Mouse (Mus musculus) midbrain, embryonic 13.5 days (tissue): Measurements from ENCODE around the gene Gpr88. TPM values are rescaled to one million over a fixed set of nuclear protein-coding genes. Genes with fewer than 3 reads are reported as not detected.

Source experiments
- ATAC-seq: fragments of 200-750 bp; cut with Nextera tagmentation; 2 replicates; pipeline ENCODE4 v1.8.0; 2017; ENCODE audit warnings: mild to moderate bottlenecking, moderate TSS enrichment, moderate library complexity
- H3K27ac ChIP-seq: fragments of 300-500 bp; sonication (generic); 2 replicates; pipeline ENCODE4 v1.5.1; 2015; ENCODE audit warnings: inconsistent platforms, mild to moderate bottlenecking, moderate library complexity
- H3K27me3 ChIP-seq: fragments of 300-500 bp; sonication (generic); 2 replicates; pipeline ENCODE4 v1.6.1; 2015; ENCODE audit warnings: mild to moderate bottlenecking, inconsistent platforms
- H3K36me3 ChIP-seq: fragments of 300-500 bp; sonication (generic); 2 replicates; pipeline ENCODE4 v1.6.1; 2015; ENCODE audit warnings: mild to moderate bottlenecking, inconsistent platforms
- H3K4me1 ChIP-seq: fragments of 300-500 bp; sonication (generic); replicated peaks from 2 replicates; pipeline ENCODE4 v1.6.1; 2015; ENCODE audit warnings: inconsistent platforms
- H3K4me2 ChIP-seq: fragments of 300-500 bp; sonication (generic); replicated peaks from 2 replicates; pipeline ENCODE4 v1.6.1; 2015; ENCODE audit warnings: moderate library complexity, mild to moderate bottlenecking, inconsistent platforms
- H3K4me3 ChIP-seq: fragments of 300-500 bp; sonication (generic); replicated peaks from 2 replicates; pipeline ENCODE4 v1.5.1; 2015; ENCODE audit warnings: mild to moderate bottlenecking, inconsistent platforms
- H3K9ac ChIP-seq: fragments of 300-500 bp; sonication (generic); replicated peaks from 2 replicates; pipeline ENCODE4 v1.6.1; 2015; ENCODE audit warnings: mild to moderate bottlenecking, inconsistent platforms
- H3K9me3 ChIP-seq: fragments of 300-500 bp; sonication (generic); 2 replicates; pipeline ENCODE4 v1.6.1; 2016; ENCODE audit warnings: mild to moderate bottlenecking, inconsistent platforms
- WGBS: fragments of 180-500 bp; shearing (Covaris S2); methylation state at CpG from one replicate; pipeline ENCODE4 v1.1.7; 2015; 5-methylcytosine and 5-hydroxymethylcytosine counted together
- polyA plus RNA-seq: library from polyadenylated mRNA; unstranded; fragments of >200 nt; fragmentation: Nextera tagmentation; extraction: Ambion mirVana; gene quantifications from 2 replicates; pipeline ENCODE4 v1.2.1, GENCODE M21; 2015

Gpr88 gene
- 1.5 and 1.7 TPM in 2 replicates for polyA plus RNA-seq

GRCm38 (mm10) chr3:116253077-116253531, at the start of gene Gpr88:
TSS of gene Gpr88 (minus strand) at chr3:116253503.
- Histone ChIP-seq H3K36me3 (no peaks in the 10 kb centered on the region), H3K27me3 (peaks cover 64% of the 10 kb centered on the region), H3K27ac (no peak within 1 kb of the TSS; the same call in 1 of the 2 replicates), H3K9ac (peak within 1 kb of the TSS; percentile 67), H3K4me1 (peaks cover 25% of the 10 kb centered on the region), H3K9me3 (no peaks in the 10 kb centered on the region), H3K4me3 (peak within 1 kb of the TSS; percentile 64), H3K4me2 (peak within 1 kb of the TSS; percentile 100)
- peak; percentile 24; the same call in 1 of the 2 replicates for ATAC-seq
- WGBS = 2% methylated on average over 9 of the region's 9 CpGs

GRCm38 (mm10) chr3:116302581-116302980, 49.3 kb upstream of the Gpr88 start:
- H3K4me1 ChIP-seq = no peaks in the 10 kb centered on the region
- 95% methylated on average over 7 of the region's 7 CpGs for WGBS
- no peak overlapping the region for H3K4me3 ChIP-seq
- peaks cover 7% of the 10 kb centered on the region; the same call in 1 of the 2 replicates for H3K36me3 ChIP-seq
- no peak for ATAC-seq
- no peaks in the 10 kb centered on the region for H3K27me3 ChIP-seq
- no peak overlapping the region for H3K27ac ChIP-seq
- no peak overlapping the region for H3K4me2 ChIP-seq
- H3K9ac ChIP-seq = no peak overlapping the region
- no peaks in the 10 kb centered on the region for H3K9me3 ChIP-seq

DNA sequence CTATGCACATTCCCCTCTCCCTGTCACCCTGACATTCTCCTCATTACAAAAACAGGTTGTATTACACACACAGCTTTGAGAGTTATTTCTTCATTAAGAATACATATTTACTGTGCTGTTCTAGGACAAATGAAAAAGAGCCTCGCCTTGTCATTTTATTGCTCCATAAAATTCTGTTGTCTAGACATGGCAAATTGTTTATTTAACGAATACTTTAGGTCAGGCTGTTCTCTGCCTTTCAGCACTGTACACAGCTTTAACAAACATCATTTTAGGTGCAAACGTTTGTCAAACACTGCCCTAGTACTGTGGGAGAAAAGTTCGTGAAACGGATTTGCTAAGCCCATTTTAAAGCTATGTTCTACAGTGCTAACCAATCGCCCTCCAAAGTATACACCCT, 48.5 kb upstream of the Gpr88 start:
- H3K36me3 ChIP-seq = peaks cover 7% of the 10 kb centered on the region; the same call in 1 of the 2 replicates
- H3K4me2 ChIP-seq = no peak overlapping the region
- H3K27ac ChIP-seq = no peak overlapping the region
- H3K4me3 ChIP-seq = no peak overlapping the region
- no peak overlapping the region for H3K9ac ChIP-seq
- no peaks in the 10 kb centered on the region for H3K9me3 ChIP-seq
- no peaks in the 10 kb centered on the region for H3K27me3 ChIP-seq
- ATAC-seq = no peak
- 90% methylated on average over 6 of the region's 6 CpGs for WGBS
- H3K4me1 ChIP-seq = no peaks in the 10 kb centered on the region

- 93% methylated on average over 10 of the region's 10 CpGs for WGBS
- H3K4me2 ChIP-seq = no peak overlapping the region
- no peak for ATAC-seq
- H3K36me3 ChIP-seq = peaks cover 21% of the 10 kb centered on the region
- no peaks in the 10 kb centered on the region for H3K9me3 ChIP-seq
- no peak overlapping the region for H3K9ac ChIP-seq
- H3K27me3 ChIP-seq = no peaks in the 10 kb centered on the region
- no peak overlapping the region for H3K27ac ChIP-seq
- no peak overlapping the region for H3K4me3 ChIP-seq
- no peaks in the 10 kb centered on the region for H3K4me1 ChIP-seq
Measured at GRCm38 (mm10) chr3:116298727-116299126, 45.4 kb upstream of the Gpr88 start.

GRCm38 (mm10) chr3:116298003-116298402, 44.7 kb upstream of the Gpr88 start:
- H3K9ac ChIP-seq = no peak overlapping the region
- no peak overlapping the region for H3K4me2 ChIP-seq
- H3K27ac ChIP-seq = no peak overlapping the region
- no peak for ATAC-seq
- 96% methylated on average over 8 of the region's 8 CpGs for WGBS
- peaks cover 29% of the 10 kb centered on the region for H3K36me3 ChIP-seq
- no peak overlapping the region for H3K4me3 ChIP-seq
- H3K4me1 ChIP-seq = no peaks in the 10 kb centered on the region
- H3K27me3 ChIP-seq = no peaks in the 10 kb centered on the region
- no peaks in the 10 kb centered on the region for H3K9me3 ChIP-seq

GRCm38 (mm10) chr3:116297170-116297569, 43.9 kb upstream of the Gpr88 start:
- Histone ChIP-seq H3K27me3 (no peaks in the 10 kb centered on the region), H3K4me3 (no peak overlapping the region), H3K36me3 (peaks cover 35% of the 10 kb centered on the region), H3K4me1 (no peaks in the 10 kb centered on the region), H3K4me2 (no peak overlapping the region), H3K9me3 (no peaks in the 10 kb centered on the region), H3K9ac (no peak overlapping the region), H3K27ac (no peak overlapping the region)
- WGBS = 94% methylated on average over 7 of the region's 7 CpGs
- no peak for ATAC-seq

- no peaks in the 10 kb centered on the region for H3K9me3 ChIP-seq
- WGBS = 88% methylated on average over 9 of the region's 9 CpGs
- ATAC-seq = no peak
- H3K4me3 ChIP-seq = no peak overlapping the region
- no peaks in the 10 kb centered on the region for H3K27me3 ChIP-seq
- H3K36me3 ChIP-seq = peaks cover 39% of the 10 kb centered on the region
- H3K27ac ChIP-seq = no peak overlapping the region
- H3K4me1 ChIP-seq = no peaks in the 10 kb centered on the region
- H3K4me2 ChIP-seq = no peak overlapping the region
- no peak overlapping the region for H3K9ac ChIP-seq
Measured at GRCm38 (mm10) chr3:116290041-116290815, 36.9 kb upstream of the Gpr88 start.

GRCm38 (mm10) chr3:116288833-116289232, 35.5 kb upstream of the Gpr88 start:
- Histone ChIP-seq H3K9me3 (no peaks in the 10 kb centered on the region), H3K4me2 (no peak overlapping the region), H3K27ac (no peak overlapping the region), H3K4me3 (no peak overlapping the region), H3K27me3 (no peaks in the 10 kb centered on the region), H3K36me3 (peaks cover 31% of the 10 kb centered on the region), H3K9ac (no peak overlapping the region), H3K4me1 (peaks cover 7% of the 10 kb centered on the region)
- 89% methylated on average over 6 of the region's 6 CpGs for WGBS
- ATAC-seq = no peak

DNA sequence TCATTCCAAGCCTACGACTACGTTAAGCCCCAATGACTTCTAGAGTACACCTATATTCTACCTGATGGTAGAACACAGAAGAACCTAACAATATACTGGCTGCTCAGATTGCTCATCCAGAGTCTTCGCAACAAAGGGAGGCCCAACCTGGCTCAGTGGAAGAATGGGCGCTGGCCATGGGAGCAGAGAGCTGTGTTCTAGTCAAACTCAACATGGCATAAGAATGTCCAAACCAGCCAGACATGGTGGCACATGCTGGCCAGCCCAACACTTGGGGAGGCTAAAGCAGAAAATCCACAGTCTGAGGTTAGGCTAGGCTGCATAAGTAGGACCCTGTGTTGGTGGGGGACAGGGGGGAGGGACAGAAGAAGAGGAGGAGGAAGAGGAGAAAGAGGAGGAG, 31.4 kb upstream of the Gpr88 start:
- H3K4me3 ChIP-seq = no peak overlapping the region
- no peak overlapping the region for H3K4me2 ChIP-seq
- H3K36me3 ChIP-seq = peaks cover 5% of the 10 kb centered on the region; the same call in 1 of the 2 replicates
- H3K9ac ChIP-seq = no peak overlapping the region
- no peak for ATAC-seq
- no peak overlapping the region for H3K27ac ChIP-seq
- no peaks in the 10 kb centered on the region for H3K9me3 ChIP-seq
- H3K4me1 ChIP-seq = peaks cover 12% of the 10 kb centered on the region
- no peaks in the 10 kb centered on the region for H3K27me3 ChIP-seq
- 91% methylated on average over 4 of the region's 4 CpGs for WGBS

GRCm38 (mm10) chr3:116283996-116284395, 30.7 kb upstream of the Gpr88 start:
- 27% methylated on average over 2 of the region's 2 CpGs for WGBS

GRCm38 (mm10) chr3:116281663-116282062, 28.4 kb upstream of the Gpr88 start:
- no peak overlapping the region for H3K4me2 ChIP-seq
- H3K4me3 ChIP-seq = no peak overlapping the region
- no peak overlapping the region for H3K9ac ChIP-seq
- no peaks in the 10 kb centered on the region for H3K9me3 ChIP-seq
- ATAC-seq = no peak
- 97% methylated on average over 6 of the region's 6 CpGs for WGBS
- no peak overlapping the region for H3K27ac ChIP-seq
- peaks cover 15% of the 10 kb centered on the region for H3K4me1 ChIP-seq
- no peaks in the 10 kb centered on the region; the same call in 1 of the 2 replicates for H3K36me3 ChIP-seq
- no peaks in the 10 kb centered on the region for H3K27me3 ChIP-seq

More at GRCm38 (mm10) chr3:116283996-116284395, 30.7 kb upstream of the Gpr88 start:
- no peak for ATAC-seq
- Histone ChIP-seq H3K36me3 (peaks cover 5% of the 10 kb centered on the region; the same call in 1 of the 2 replicates), H3K9me3 (no peaks in the 10 kb centered on the region), H3K27me3 (no peaks in the 10 kb centered on the region), H3K27ac (no peak overlapping the region), H3K9ac (no peak overlapping the region), H3K4me3 (no peak overlapping the region), H3K4me1 (peaks cover 15% of the 10 kb centered on the region), H3K4me2 (no peak overlapping the region)

GRCm38 (mm10) chr3:116277146-116277545, 23.8 kb upstream of the Gpr88 start:
- H3K4me1 ChIP-seq = peaks cover 9% of the 10 kb centered on the region
- 77% methylated on average over 8 of the region's 8 CpGs for WGBS
- no peak overlapping the region for H3K27ac ChIP-seq
- no peaks in the 10 kb centered on the region for H3K27me3 ChIP-seq
- no peak for ATAC-seq
- no peak overlapping the region for H3K4me2 ChIP-seq
- H3K36me3 ChIP-seq = no peaks in the 10 kb centered on the region; the same call in 1 of the 2 replicates
- no peaks in the 10 kb centered on the region for H3K9me3 ChIP-seq
- no peak overlapping the region for H3K4me3 ChIP-seq
- no peak overlapping the region for H3K9ac ChIP-seq
